Mouse (Mus musculus) olfactory bulb, adult 2 months (tissue): ENCODE measurements around the gene Slc5a3.

Experiments used
- CTCF ChIP-seq: fragments of 200-500 bp; IDR thresholded peaks from 2 replicates; pipeline ENCODE4 v1.5.1; 2012; ENCODE audit warnings: low read depth, mild to moderate bottlenecking, low read length, moderate library complexity; ENCODE audit not compliant: insufficient read depth
- POLR2A ChIP-seq: fragments of 200-500 bp; IDR thresholded peaks from 2 replicates; pipeline ENCODE4 v1.6.1; 2012; ENCODE audit warnings: mild to moderate bottlenecking, low read depth, low read length, moderate library complexity; ENCODE audit not compliant: insufficient read depth

DNA sequence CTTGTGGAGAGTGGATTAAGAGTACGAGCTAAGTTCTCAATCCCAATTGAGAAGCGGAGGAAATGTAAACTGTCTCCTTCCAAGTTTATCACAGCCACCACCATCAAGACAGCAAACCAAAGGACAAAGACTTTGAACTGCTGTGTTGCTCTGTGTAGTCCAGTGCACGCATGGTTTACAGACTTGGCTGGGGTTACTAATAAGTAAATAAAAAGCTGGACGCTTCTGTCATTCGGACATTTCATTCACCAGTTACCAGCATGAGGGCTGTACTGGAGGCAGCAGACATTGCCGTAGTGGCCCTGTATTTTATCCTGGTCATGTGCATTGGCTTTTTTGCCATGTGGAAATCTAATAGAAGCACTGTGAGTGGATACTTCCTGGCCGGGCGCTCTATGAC, 18.7 kb downstream of the Slc5a3 start:
- TF ChIP-seq CTCF (no peak), POLR2A (no peak)
